Mouse (Mus musculus): ENCODE data around the gene Mrps15. TPM values are rescaled to one million over a fixed set of nuclear protein-coding genes. Genes with fewer than 3 reads are reported as not detected.

Mrps15 gene
- total and polyA plus RNA-seq, 3 experiments, result 84.8 to 217 (median 178) TPM

DNA sequence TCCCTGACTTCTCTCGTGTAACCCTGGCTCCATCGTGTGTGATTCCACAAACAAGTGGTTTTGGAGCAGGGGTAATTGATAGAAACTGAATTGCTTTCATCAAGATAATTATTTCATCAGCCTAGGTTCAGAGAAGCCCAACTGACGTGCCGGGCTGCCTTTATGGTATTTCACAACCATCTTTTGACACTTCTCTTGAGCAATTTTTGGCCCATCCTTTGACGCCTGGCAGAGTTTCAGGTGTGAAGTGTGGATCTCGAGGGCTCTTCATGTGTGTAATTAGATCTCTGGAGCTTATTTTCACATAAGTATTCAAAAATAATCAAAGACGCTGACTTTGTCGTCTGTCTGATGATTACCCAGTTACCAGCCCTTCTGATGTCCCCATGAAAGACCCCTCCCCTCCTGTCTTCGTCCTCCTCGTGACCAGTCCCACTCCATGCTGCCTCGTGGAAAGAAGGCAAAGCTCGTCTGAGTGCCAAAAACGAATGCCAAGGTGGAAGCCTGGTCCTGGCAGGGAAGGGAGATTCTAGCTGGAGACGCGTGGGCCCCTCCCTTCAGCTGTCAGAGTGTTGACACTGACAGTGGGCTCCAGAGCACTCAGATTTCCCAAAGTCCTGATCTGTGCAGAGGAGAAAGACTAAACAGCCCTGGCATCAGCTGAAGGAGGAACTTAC, 20.8 kb downstream of the Mrps15 start:
- peaks cover 8% of the 10 kb centered on the region for H3K4me1 ChIP-seq (ENCODE audit: insufficient read depth, low read depth, low read length)
- H3K9me3 ChIP-seq (replicated peaks), result no peaks in the 10 kb centered on the region
- ATAC-seq (ENCODE audit: extremely low read depth, insufficient number of reproducible peaks, low FRiP score, poor library complexity, severe bottlenecking), result no peak
- H3K36me3 ChIP-seq (replicated peaks), result no peaks in the 10 kb centered on the region
- no peak for TF ChIP-seq TAL1 (conservative IDR thresholded peaks at IDR 0.05; ENCODE audit: low read depth, low read length)
- TF ChIP-seq CTCF (IDR thresholded peaks at IDR 0.05; ENCODE audit: low read depth, low read length), result no peak
- H3K27me3 ChIP-seq (ENCODE audit: insufficient read depth, low read length), result no peaks in the 10 kb centered on the region; the same call in 1 of the 2 replicates
- no peak for DNase-seq (ENCODE audit: low spot score)
- no peak overlapping the region for H3K4me3 ChIP-seq (ENCODE audit: low read depth, low read length)

GRCm38 (mm10) chr4:126068842-126069241, 22.1 kb downstream of the Mrps15 start:
- H3K4me3 ChIP-seq (ENCODE audit: low read depth, low read length), result no peak overlapping the region
- H3K27me3 ChIP-seq (ENCODE audit: insufficient read depth, low read length), result no peaks in the 10 kb centered on the region; the same call in 1 of the 2 replicates
- TF ChIP-seq CTCF (IDR thresholded peaks at IDR 0.05; ENCODE audit: low read depth, low read length) (no peak), GATA1 (IDR thresholded peaks at IDR 0.05; ENCODE audit: borderline replicate concordance, low read length) (no peak), POLR2AphosphoS5 (IDR thresholded peaks at IDR 0.05; ENCODE audit: insufficient replicate concordance, low read depth, low read length) (no peak), GATA2 (IDR thresholded peaks at IDR 0.05; ENCODE audit: borderline replicate concordance, low read depth, low read length) (no peak), TAL1 (conservative IDR thresholded peaks at IDR 0.05; ENCODE audit: low read depth, low read length) (no peak)
- H3K36me3 ChIP-seq (replicated peaks), result no peaks in the 10 kb centered on the region
- peaks cover 8% of the 10 kb centered on the region for H3K4me1 ChIP-seq (ENCODE audit: insufficient read depth, low read depth, low read length)
- DNase-seq (ENCODE audit: low spot score), result no peak
- no peak for ATAC-seq (ENCODE audit: extremely low read depth, insufficient number of reproducible peaks, low FRiP score, poor library complexity, severe bottlenecking)
- H3K9me3 ChIP-seq (replicated peaks), result no peaks in the 10 kb centered on the region

GRCm38 (mm10) chr4:126077833-126078232, 31.1 kb downstream of the Mrps15 start:
- Histone ChIP-seq H3K4me1 (ENCODE audit: insufficient read depth, low read depth, low read length) (no peaks in the 10 kb centered on the region), H3K27me3 (ENCODE audit: insufficient read depth, low read length) (peaks cover 10% of the 10 kb centered on the region; the same call in 1 of the 2 replicates), H3K9me3 (replicated peaks) (no peaks in the 10 kb centered on the region), H3K4me3 (ENCODE audit: low read depth, low read length) (no peak overlapping the region), H3K36me3 (replicated peaks) (no peaks in the 10 kb centered on the region)
- ATAC-seq (ENCODE audit: extremely low read depth, insufficient number of reproducible peaks, low FRiP score, poor library complexity, severe bottlenecking) (no peak), DNase-seq (ENCODE audit: low spot score) (no peak)
- no peak for TF ChIP-seq POLR2AphosphoS5 (IDR thresholded peaks at IDR 0.05; ENCODE audit: insufficient replicate concordance, low read depth, low read length)
- TF ChIP-seq GATA2 (IDR thresholded peaks at IDR 0.05; ENCODE audit: borderline replicate concordance, low read depth, low read length), result no peak
- TF ChIP-seq CTCF (IDR thresholded peaks at IDR 0.05; ENCODE audit: low read depth, low read length), result no peak
- TF ChIP-seq TAL1 (conservative IDR thresholded peaks at IDR 0.05; ENCODE audit: low read depth, low read length), result no peak
- no peak for TF ChIP-seq GATA1 (IDR thresholded peaks at IDR 0.05; ENCODE audit: borderline replicate concordance, low read length)

- TF ChIP-seq GATA1 (IDR thresholded peaks at IDR 0.05; ENCODE audit: borderline replicate concordance, low read length), result no peak
- TF ChIP-seq CTCF (IDR thresholded peaks at IDR 0.05; ENCODE audit: low read depth, low read length), result no peak
- TF ChIP-seq GATA2 (IDR thresholded peaks at IDR 0.05; ENCODE audit: borderline replicate concordance, low read depth, low read length), result no peak
- no peak for TF ChIP-seq TAL1 (conservative IDR thresholded peaks at IDR 0.05; ENCODE audit: low read depth, low read length)
- TF ChIP-seq POLR2AphosphoS5 (IDR thresholded peaks at IDR 0.05; ENCODE audit: insufficient replicate concordance, low read depth, low read length), result no peak
- peaks cover 10% of the 10 kb centered on the region; the same call in 1 of the 2 replicates for H3K27me3 ChIP-seq (ENCODE audit: insufficient read depth, low read length)
- ATAC-seq (ENCODE audit: extremely low read depth, insufficient number of reproducible peaks, low FRiP score, poor library complexity, severe bottlenecking), result no peak
- DNase-seq (ENCODE audit: low spot score), result no peak
- no peaks in the 10 kb centered on the region for H3K4me1 ChIP-seq (ENCODE audit: insufficient read depth, low read depth, low read length)
- H3K36me3 ChIP-seq (replicated peaks), result no peaks in the 10 kb centered on the region
- no peaks in the 10 kb centered on the region for H3K9me3 ChIP-seq (replicated peaks)
- H3K4me3 ChIP-seq (ENCODE audit: low read depth, low read length), result no peak overlapping the region
Measured at GRCm38 (mm10) chr4:126079266-126079665, 32.5 kb downstream of the Mrps15 start.

GRCm38 (mm10) chr4:126081601-126082000, 34.9 kb downstream of the Mrps15 start:
- DNase-seq (ENCODE audit: low spot score) (no peak), ATAC-seq (ENCODE audit: extremely low read depth, insufficient number of reproducible peaks, low FRiP score, poor library complexity, severe bottlenecking) (no peak)
- Histone ChIP-seq H3K4me1 (ENCODE audit: insufficient read depth, low read depth, low read length) (peaks cover 5% of the 10 kb centered on the region; the same call in 1 of the 2 replicates), H3K27me3 (ENCODE audit: insufficient read depth, low read length) (peaks cover 10% of the 10 kb centered on the region; the same call in 1 of the 2 replicates), H3K9me3 (replicated peaks) (no peaks in the 10 kb centered on the region), H3K4me3 (ENCODE audit: low read depth, low read length) (no peak overlapping the region), H3K36me3 (replicated peaks) (no peaks in the 10 kb centered on the region)
- TF ChIP-seq TAL1 (conservative IDR thresholded peaks at IDR 0.05; ENCODE audit: low read depth, low read length) (no peak), GATA2 (IDR thresholded peaks at IDR 0.05; ENCODE audit: borderline replicate concordance, low read depth, low read length) (no peak), POLR2AphosphoS5 (IDR thresholded peaks at IDR 0.05; ENCODE audit: insufficient replicate concordance, low read depth, low read length) (no peak), CTCF (IDR thresholded peaks at IDR 0.05; ENCODE audit: low read depth, low read length) (no peak), GATA1 (IDR thresholded peaks at IDR 0.05; ENCODE audit: borderline replicate concordance, low read length) (no peak)

GRCm38 (mm10) chr4:126083021-126083420, 36.3 kb downstream of the Mrps15 start:
- ATAC-seq (ENCODE audit: extremely low read depth, insufficient number of reproducible peaks, low FRiP score, poor library complexity, severe bottlenecking) (no peak), DNase-seq (ENCODE audit: low spot score) (no peak)
- Histone ChIP-seq H3K27me3 (ENCODE audit: insufficient read depth, low read length) (peaks cover 8% of the 10 kb centered on the region; the same call in 1 of the 2 replicates), H3K9me3 (replicated peaks) (no peaks in the 10 kb centered on the region), H3K36me3 (replicated peaks) (no peaks in the 10 kb centered on the region), H3K4me1 (ENCODE audit: insufficient read depth, low read depth, low read length) (peaks cover 8% of the 10 kb centered on the region; the same call in 1 of the 2 replicates), H3K4me3 (ENCODE audit: low read depth, low read length) (no peak overlapping the region)
- no peak for TF ChIP-seq GATA2 (IDR thresholded peaks at IDR 0.05; ENCODE audit: borderline replicate concordance, low read depth, low read length)
- TF ChIP-seq CTCF (IDR thresholded peaks at IDR 0.05; ENCODE audit: low read depth, low read length), result no peak
- no peak for TF ChIP-seq TAL1 (conservative IDR thresholded peaks at IDR 0.05; ENCODE audit: low read depth, low read length)
- TF ChIP-seq POLR2AphosphoS5 (IDR thresholded peaks at IDR 0.05; ENCODE audit: insufficient replicate concordance, low read depth, low read length), result no peak
- no peak for TF ChIP-seq GATA1 (IDR thresholded peaks at IDR 0.05; ENCODE audit: borderline replicate concordance, low read length)
